Mouse (Mus musculus) mesoderm, embryonic 11.5 days (tissue): ENCODE results near the gene Gabrr3.
"Not testable (repeated sequence)": the region's sequence is repeated elsewhere in the genome, so short reads cannot be mapped to it uniquely, and the experiment has no call there.

ENCODE experiments used
- DNase-seq: peaks from one replicate; pipeline ENCODE4 v3.0.0-alpha.2; 2012; ENCODE audit warnings: low read depth, low spot score

Gene Gabrr3

GRCm38 (mm10) chr16:59407032-59407431 lies at the start of gene Gabrr3:
TSS of gene Gabrr3 (plus strand) at chr16:59407332.
- DNase-seq: no peak

GRCm38 (mm10) chr16:59363893-59364292 lies 43.2 kb upstream of the Gabrr3 start, which contains the start of gene Olfr209:
TSS of gene Olfr209 (minus strand) at chr16:59363993.
- DNase-seq: no peak

GRCm38 (mm10) chr16:59393300-59393699 lies 13.8 kb upstream of the Gabrr3 start:
- no peak for DNase-seq

GRCm38 (mm10) chr16:59401102-59401501 lies 6.0 kb upstream of the Gabrr3 start:
- no peak for DNase-seq

- DNase-seq: no peak
Measured at GRCm38 (mm10) chr16:59401985-59402384, 5.1 kb upstream of the Gabrr3 start.

- peak; percentile 53 for DNase-seq
Measured at GRCm38 (mm10) chr16:59403684-59404083, 3.4 kb upstream of the Gabrr3 start.

GRCm38 (mm10) chr16:59404798-59405197 lies 2.3 kb upstream of the Gabrr3 start:
- DNase-seq: no peak

- DNase-seq: peak; percentile 36
Measured at GRCm38 (mm10) chr16:59409341-59409748, 2.2 kb downstream of the Gabrr3 start.

GRCm38 (mm10) chr16:59409800-59410199 lies 2.7 kb downstream of the Gabrr3 start:
- no peak for DNase-seq

GRCm38 (mm10) chr16:59413475-59413874 lies 6.3 kb downstream of the Gabrr3 start:
- DNase-seq: no peak

- no peak for DNase-seq
Measured at GRCm38 (mm10) chr16:59420237-59420866, 13.2 kb downstream of the Gabrr3 start.

- DNase-seq: peak; percentile 82
Measured at GRCm38 (mm10) chr16:59420867-59421251, 13.7 kb downstream of the Gabrr3 start.

- DNase-seq: peak; percentile 27
Measured at GRCm38 (mm10) chr16:59421571-59422345, 14.6 kb downstream of the Gabrr3 start.

- DNase-seq: no peak
Measured at GRCm38 (mm10) chr16:59427960-59428359, 20.8 kb downstream of the Gabrr3 start.

GRCm38 (mm10) chr16:59433181-59433580 lies 26.0 kb downstream of the Gabrr3 start:
- peak; percentile 32 for DNase-seq

- DNase-seq: no peak
Measured at GRCm38 (mm10) chr16:59444880-59445559, 37.9 kb downstream of the Gabrr3 start.

- no peak for DNase-seq
Measured at GRCm38 (mm10) chr16:59448181-59448580, 41.0 kb downstream of the Gabrr3 start.

GRCm38 (mm10) chr16:59449092-59449491 lies 42.0 kb downstream of the Gabrr3 start:
- no peak for DNase-seq

- no peak for DNase-seq
Measured at GRCm38 (mm10) chr16:59451813-59452212, 44.7 kb downstream of the Gabrr3 start.

GRCm38 (mm10) chr16:59459259-59459861 lies 52.2 kb downstream of the Gabrr3 start:
- not testable (repeated sequence) for DNase-seq

GRCm38 (mm10) chr16:59463567-59463966 lies 56.4 kb downstream of the Gabrr3 start:
- DNase-seq: peak; percentile 57

- no peak for DNase-seq
Measured at GRCm38 (mm10) chr16:59463973-59464372, 56.8 kb downstream of the Gabrr3 start.
